Mouse (Mus musculus) forebrain, postnatal 0 days (tissue): Measurements from ENCODE around the gene Gm10912. TPM values are rescaled to one million over a fixed set of nuclear protein-coding genes. Genes with fewer than 3 reads are reported as not detected.

ENCODE experiments used
- ATAC-seq: fragments of 200-750 bp; cut with Nextera tagmentation; 2 replicates; pipeline ENCODE4 v1.8.0; 2017; ENCODE audit warnings: mild to moderate bottlenecking, moderate library complexity
- DNase-seq: peaks from one replicate; pipeline ENCODE4 v3.0.0-alpha.2; 2015
- H3K27ac ChIP-seq: fragments of 300-500 bp; sonication (generic); 2 replicates; pipeline ENCODE4 v1.5.1; 2014; ENCODE audit warnings: low read depth, mild to moderate bottlenecking, antibody characterized with exemption, low read length, moderate library complexity, mixed read lengths
- H3K27me3 ChIP-seq: fragments of 300-500 bp; sonication (generic); 2 replicates; pipeline ENCODE4 v1.6.1; 2014; ENCODE audit warnings: mild to moderate bottlenecking, low read length, mixed read lengths; ENCODE audit not compliant: insufficient read depth
- H3K36me3 ChIP-seq: fragments of 300-500 bp; sonication (generic); 2 replicates; pipeline ENCODE4 v1.6.1; 2014; ENCODE audit warnings: mild to moderate bottlenecking, moderate library complexity; ENCODE audit not compliant: insufficient read depth
- H3K4me1 ChIP-seq: fragments of 300-500 bp; sonication (generic); 2 replicates; pipeline ENCODE4 v1.6.1; 2014; ENCODE audit warnings: antibody characterized with exemption; ENCODE audit not compliant: insufficient read depth
- H3K4me2 ChIP-seq: fragments of 300-500 bp; sonication (generic); 2 replicates; pipeline ENCODE4 v1.6.1; 2014; ENCODE audit warnings: low read depth, mild to moderate bottlenecking, moderate library complexity
- H3K4me3 ChIP-seq: fragments of 300-500 bp; sonication (generic); 2 replicates; pipeline ENCODE4 v1.5.1; 2014; ENCODE audit warnings: low read depth, low read length, mixed read lengths
- H3K9ac ChIP-seq: fragments of 300-500 bp; sonication (generic); 2 replicates; pipeline ENCODE4 v1.6.1; 2014; ENCODE audit warnings: mild to moderate bottlenecking
- H3K9me3 ChIP-seq: fragments of 300-500 bp; sonication (generic); 2 replicates; pipeline ENCODE4 v1.6.1; 2016; ENCODE audit warnings: low read length
- CTCF ChIP-seq: sonication (generic); IDR thresholded peaks from 2 replicates; pipeline ENCODE4 v1.5.1; 2016; ENCODE audit warnings: antibody characterized with exemption, control low read depth, low read depth
- WGBS: fragments of 180-500 bp; shearing (Covaris S2); extraction: QIAGEN DNeasy Blood & Tissue Kit; methylation state at CpG from one replicate; pipeline ENCODE4 v1.1.7; 2014; 5-methylcytosine and 5-hydroxymethylcytosine counted together
- polyA plus RNA-seq: library from polyadenylated mRNA; unstranded; fragments of >200 nt; fragmentation: Nextera tagmentation; extraction: Ambion mirVana; gene quantifications from 2 replicates; pipeline ENCODE4 v1.2.1, GENCODE M21; 2015
- total RNA-seq: library from RNA; depleted of rRNA; stranded (reverse); fragments of >200 nt; gene quantifications from 2 replicates; pipeline ENCODE4 v1.2.3, GENCODE M21; 2014

The Gm10912 gene
- total and polyA plus RNA-seq, 2 experiments from 2014 or later, result not detected

DNA sequence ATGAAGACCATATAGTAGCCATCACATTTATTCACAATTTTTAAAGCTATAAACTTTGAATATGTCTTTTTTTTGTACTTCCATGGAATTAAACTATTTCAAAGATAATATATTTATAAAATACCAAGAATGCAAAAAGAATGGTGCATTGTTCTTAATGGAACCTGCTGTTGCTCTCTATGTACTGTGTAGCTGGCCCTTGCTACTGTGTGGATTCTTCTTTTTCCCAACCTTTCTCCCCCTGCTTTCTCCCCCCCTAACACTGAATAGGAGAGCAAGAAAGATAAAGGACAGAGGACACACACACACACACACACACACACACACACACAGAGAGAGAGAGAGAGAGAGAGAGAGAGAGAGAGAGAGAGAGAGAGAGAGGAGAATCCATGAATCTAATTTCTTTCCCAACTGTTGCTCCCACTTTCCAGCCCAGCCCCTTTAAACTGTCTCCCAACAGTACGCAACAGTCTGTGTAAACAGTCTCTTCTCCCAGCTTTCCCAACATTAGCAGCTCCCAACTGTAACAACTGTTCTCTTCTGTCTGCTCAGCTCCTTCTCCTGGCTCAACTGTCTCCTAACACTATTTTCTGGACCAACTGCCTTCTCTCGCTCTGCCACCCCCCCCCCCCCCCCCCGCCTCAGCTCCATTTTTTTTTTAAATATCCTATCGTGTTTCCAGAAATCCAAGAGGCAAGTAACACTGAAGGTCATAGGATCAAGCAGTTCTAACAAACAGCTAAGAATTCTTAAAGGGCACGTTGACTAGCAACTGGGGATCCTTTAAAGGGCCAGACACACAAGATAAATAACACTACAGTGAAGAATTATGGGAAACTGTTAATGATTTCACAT is 21.8 kb upstream of the Gm10912 start:
- no peaks in the 10 kb centered on the region for H3K4me1 ChIP-seq
- H3K36me3 ChIP-seq, result peaks cover 32% of the 10 kb centered on the region
- no peak overlapping the region for H3K4me2 ChIP-seq
- WGBS, result 49% methylated on average over 5 of the region's 5 CpGs
- ATAC-seq, result no peak
- no peaks in the 10 kb centered on the region for H3K27me3 ChIP-seq
- no peak for TF ChIP-seq CTCF
- no peak overlapping the region for H3K4me3 ChIP-seq
- no peak overlapping the region for H3K9ac ChIP-seq
- no peaks in the 10 kb centered on the region for H3K9me3 ChIP-seq
- no peak for DNase-seq
- no peak overlapping the region for H3K27ac ChIP-seq

DNA sequence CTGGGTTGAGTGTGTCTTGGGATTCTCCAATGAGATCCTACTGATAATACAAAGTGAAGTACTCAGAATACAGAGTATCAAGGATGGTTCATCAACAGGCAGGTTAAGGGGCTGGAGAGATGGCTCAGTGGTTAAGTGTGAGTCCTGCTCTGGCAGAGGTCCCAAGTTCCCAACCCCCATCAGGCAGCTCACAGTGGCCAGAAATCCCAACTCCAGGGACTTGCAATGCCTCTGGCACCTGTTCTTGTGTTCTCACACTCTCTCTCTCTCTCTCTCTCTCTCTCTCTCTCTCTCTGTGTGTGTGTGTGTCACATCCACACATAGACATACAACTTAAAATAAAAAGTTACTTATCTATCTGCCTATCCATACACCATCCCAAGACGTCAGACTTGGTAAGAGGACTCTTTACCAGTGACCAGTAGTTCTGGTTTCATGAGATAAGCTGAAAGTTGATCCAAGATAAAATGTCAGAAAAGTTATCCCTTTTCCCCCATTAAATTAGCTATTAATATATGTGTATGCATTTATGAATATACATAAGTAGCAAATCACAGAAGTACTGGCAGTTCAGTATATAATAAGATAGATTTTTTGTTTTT is 21.0 kb upstream of the Gm10912 start:
- TF ChIP-seq CTCF, result no peak
- Histone ChIP-seq H3K4me2 (no peak overlapping the region), H3K4me1 (no peaks in the 10 kb centered on the region), H3K9me3 (no peaks in the 10 kb centered on the region), H3K36me3 (peaks cover 29% of the 10 kb centered on the region), H3K9ac (no peak overlapping the region), H3K4me3 (no peak overlapping the region), H3K27me3 (no peaks in the 10 kb centered on the region), H3K27ac (no peak overlapping the region)
- no peak for ATAC-seq
- WGBS, result 80% methylated on average over 1 of the region's 1 CpGs
- DNase-seq, result no peak

DNA sequence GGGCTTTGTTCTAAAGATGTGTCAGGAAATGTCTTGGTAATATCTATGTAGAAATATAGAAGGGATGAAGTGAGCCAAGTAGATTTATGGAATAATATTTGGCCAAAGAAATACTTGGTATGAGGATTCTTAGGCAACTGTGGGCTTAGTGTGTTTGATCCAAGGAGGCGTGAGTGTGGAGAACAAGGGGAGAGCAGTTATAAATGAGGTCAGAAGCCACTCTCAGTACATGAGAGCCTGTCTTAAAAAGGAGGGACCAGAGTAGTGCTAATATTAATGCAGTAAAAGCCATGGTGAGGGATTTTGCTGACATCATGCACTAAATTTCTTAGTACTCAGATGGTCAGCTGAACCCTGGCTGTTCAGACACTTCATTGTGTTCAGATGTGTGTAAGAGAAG is 7.2 kb upstream of the Gm10912 start:
- Histone ChIP-seq H3K36me3 (peaks cover 31% of the 10 kb centered on the region), H3K4me3 (no peak overlapping the region), H3K27me3 (no peaks in the 10 kb centered on the region), H3K9ac (no peak overlapping the region), H3K4me2 (no peak overlapping the region), H3K4me1 (no peaks in the 10 kb centered on the region), H3K9me3 (no peaks in the 10 kb centered on the region), H3K27ac (no peak overlapping the region)
- no peak for TF ChIP-seq CTCF
- ATAC-seq (no peak), DNase-seq (no peak)
- 91% methylated on average over 1 of the region's 1 CpGs for WGBS

DNA sequence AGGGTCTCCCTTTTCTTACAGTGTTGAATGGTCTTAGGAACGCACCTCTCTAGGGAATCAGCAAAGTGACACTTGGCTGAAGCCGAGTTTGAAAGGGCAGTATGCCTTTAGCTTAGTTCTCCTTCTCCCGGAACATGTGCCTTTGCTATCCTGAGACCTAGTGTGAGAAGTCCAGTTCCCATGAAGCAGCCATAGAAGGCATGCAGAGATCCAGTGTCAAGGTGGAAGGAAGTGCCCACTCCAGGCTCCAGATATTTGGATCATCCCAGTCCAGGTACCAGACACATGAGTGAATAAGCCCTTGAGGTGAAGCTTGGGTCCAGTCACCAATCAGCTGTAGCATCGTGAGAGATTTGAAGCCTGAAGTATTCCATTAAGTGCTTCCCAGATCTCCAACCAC is 6.7 kb upstream of the Gm10912 start:
- H3K9me3 ChIP-seq, result no peaks in the 10 kb centered on the region
- H3K27me3 ChIP-seq, result no peaks in the 10 kb centered on the region
- H3K4me3 ChIP-seq, result no peak overlapping the region
- no peaks in the 10 kb centered on the region for H3K4me1 ChIP-seq
- H3K4me2 ChIP-seq, result no peak overlapping the region
- no peak for TF ChIP-seq CTCF
- ATAC-seq (no peak), DNase-seq (no peak)
- no peak overlapping the region for H3K9ac ChIP-seq
- WGBS, result 96% methylated on average over 4 of the region's 4 CpGs
- peaks cover 31% of the 10 kb centered on the region for H3K36me3 ChIP-seq
- H3K27ac ChIP-seq, result no peak overlapping the region

DNA sequence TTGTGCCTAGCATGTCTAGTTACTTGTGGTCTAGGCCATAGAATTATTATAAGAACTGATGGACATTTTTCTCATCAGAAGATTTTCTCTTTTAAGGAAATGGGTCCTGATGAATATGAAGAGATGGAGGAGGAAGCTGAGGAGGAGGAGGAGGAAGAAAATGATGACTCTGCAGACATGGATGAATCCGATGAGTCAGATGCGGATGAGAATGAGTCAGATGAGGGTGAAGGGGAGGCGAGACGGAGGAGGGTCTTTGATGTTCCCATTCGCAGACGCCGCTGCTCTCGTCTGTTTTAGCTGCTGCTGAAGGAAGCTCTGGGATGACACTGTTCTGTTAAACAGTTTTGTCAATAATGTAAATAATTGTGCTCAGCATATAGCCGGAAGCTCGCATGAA is 5.8 kb upstream of the Gm10912 start:
- Histone ChIP-seq H3K27ac (no peak overlapping the region), H3K36me3 (peaks cover 26% of the 10 kb centered on the region), H3K9ac (no peak overlapping the region), H3K9me3 (no peaks in the 10 kb centered on the region), H3K4me1 (no peaks in the 10 kb centered on the region), H3K27me3 (no peaks in the 10 kb centered on the region), H3K4me2 (no peak overlapping the region), H3K4me3 (no peak overlapping the region)
- WGBS, result 87% methylated on average over 10 of the region's 10 CpGs
- TF ChIP-seq CTCF, result no peak
- no peak for DNase-seq
- ATAC-seq, result no peak

DNA sequence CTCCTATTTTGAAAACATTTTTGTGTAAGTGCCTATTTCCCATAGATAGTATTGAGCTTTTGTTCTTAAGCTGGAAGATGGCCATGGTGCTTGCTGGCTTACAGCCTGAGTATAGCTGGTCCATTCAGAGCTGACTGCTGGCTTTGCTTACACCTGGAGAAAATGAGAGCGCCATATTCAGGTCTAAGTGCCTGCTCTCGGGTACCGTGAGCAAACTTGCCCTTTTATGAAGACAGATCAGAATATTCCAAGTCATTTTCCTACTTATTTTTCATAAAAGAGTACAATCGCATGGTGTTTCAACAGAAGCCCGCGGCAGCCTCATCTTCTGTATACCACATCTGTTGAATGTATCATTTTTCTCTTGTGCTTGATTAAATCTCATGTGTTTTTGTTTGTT is 4.6 kb upstream of the Gm10912 start:
- no peak overlapping the region for H3K4me3 ChIP-seq
- 89% methylated on average over 6 of the region's 6 CpGs for WGBS
- H3K9ac ChIP-seq, result no peak overlapping the region
- no peaks in the 10 kb centered on the region for H3K27me3 ChIP-seq
- DNase-seq (no peak), ATAC-seq (no peak)
- H3K36me3 ChIP-seq, result peaks cover 21% of the 10 kb centered on the region
- no peaks in the 10 kb centered on the region for H3K9me3 ChIP-seq
- no peak for TF ChIP-seq CTCF
- H3K27ac ChIP-seq, result no peak overlapping the region
- no peak overlapping the region for H3K4me2 ChIP-seq
- no peaks in the 10 kb centered on the region for H3K4me1 ChIP-seq

DNA sequence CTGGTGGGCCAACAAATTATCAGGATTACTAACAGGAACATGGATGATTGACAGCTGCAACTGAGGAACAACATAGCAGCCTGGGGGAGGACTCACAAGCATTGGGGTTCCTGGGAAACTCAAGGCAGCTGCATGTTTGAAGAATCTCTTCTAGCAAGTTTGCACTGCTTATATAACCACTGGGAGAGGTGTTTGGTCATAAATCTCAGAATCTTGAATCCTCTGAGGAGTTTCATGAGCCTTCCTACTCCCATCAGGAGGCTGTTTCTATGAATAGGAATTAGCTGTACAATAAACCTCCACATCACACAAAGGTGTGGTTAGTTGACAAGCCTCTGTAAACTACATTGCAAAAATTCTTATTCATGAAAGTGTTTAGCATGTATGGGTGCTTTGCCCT is 3.0 kb upstream of the Gm10912 start:
- Histone ChIP-seq H3K27ac (no peak overlapping the region), H3K9ac (no peak overlapping the region), H3K4me2 (no peak overlapping the region), H3K36me3 (peaks cover 21% of the 10 kb centered on the region), H3K9me3 (no peaks in the 10 kb centered on the region), H3K4me1 (no peaks in the 10 kb centered on the region), H3K4me3 (no peak overlapping the region), H3K27me3 (no peaks in the 10 kb centered on the region)
- DNase-seq (no peak), ATAC-seq (no peak)
- no peak for TF ChIP-seq CTCF
